Mouse (Mus musculus): ENCODE measurements at regions not wholly inside any gene's neighbourhood (a gene's known extent, or its start where the extent isn't known, plus 50 kb on each side); places are given as distances from the start of the nearest gene placed in this dataset.
A peak's percentile ranks its signal among the peaks of the same experiment; 100 is the strongest.

DNA sequence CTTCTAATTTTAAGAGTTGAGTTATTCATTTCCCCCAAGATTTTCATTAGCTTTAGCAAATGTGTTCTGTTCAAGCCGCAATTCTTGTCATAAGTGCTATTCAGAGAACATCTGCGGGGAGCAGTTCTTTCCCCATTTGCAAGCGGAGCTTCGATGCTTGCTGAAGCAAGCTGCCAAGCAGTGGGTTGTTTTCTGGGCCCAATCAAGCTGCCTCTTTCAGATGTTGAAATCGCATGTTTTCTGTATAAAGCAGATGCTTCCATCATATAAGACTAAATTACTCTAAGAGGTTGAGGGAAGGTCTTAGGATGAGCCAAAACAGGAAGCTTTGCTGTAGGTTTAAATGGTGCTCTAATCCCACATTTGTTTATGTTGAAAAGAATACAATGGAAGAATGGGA, 547.4 kb downstream of the Abca13 start:
- DNase-seq (ENCODE audit: extremely low spot score in 1 of 2, low spot score in 2 of 2), result peak in 1 of 2 experiments; percentile 16
- intact Hi-C loops (cut with DNase I), result no loop called here
- no peak for TF ChIP-seq CTCF (IDR thresholded peaks at IDR 0.05)

DNA sequence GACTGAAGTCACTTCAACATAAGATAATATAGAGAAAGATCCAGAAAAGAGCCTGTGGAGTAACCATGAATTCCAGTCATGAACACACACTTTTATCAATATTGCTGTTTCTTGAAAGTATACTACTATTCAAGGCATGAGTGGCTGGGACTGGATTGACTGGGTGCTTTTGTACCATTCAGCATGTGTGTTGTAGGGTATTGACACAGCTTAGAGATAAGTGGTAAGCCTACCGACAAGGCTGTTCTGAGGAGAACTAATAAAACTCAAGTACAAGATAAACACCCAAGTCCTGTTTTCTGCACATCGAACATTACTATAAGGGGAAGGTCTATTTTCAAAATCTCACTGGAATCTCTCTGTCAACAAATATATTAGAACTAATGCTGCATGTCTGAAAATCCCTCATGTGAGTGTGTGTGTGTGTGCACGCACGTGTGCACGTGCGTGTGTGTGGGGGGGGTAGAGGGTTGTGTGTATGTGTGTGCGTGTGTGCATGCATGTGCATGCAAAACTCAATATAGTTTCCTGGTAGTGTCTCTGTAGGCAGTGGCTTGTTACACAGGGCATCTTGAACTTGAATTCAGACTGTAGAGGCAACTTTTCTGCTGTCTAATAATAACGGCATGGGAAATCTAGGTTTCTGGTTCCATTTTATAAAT, 588.6 kb downstream of the Abca13 start:
- intact Hi-C loops (cut with DNase I), result no loop called here
- no peak for DNase-seq (ENCODE audit: extremely low spot score in 1 of 2, low spot score in 2 of 2)
- H3K27ac ChIP-seq, result no peak overlapping the region
- TF ChIP-seq CTCF (IDR thresholded peaks at IDR 0.05), result no peak
- H3K4me3 ChIP-seq, result no peak overlapping the region

More for the DNA sequence above, 547.4 kb downstream of the Abca13 start:
- Histone ChIP-seq H3K27ac (no peak overlapping the region), H3K4me3 (no peak overlapping the region)

DNA sequence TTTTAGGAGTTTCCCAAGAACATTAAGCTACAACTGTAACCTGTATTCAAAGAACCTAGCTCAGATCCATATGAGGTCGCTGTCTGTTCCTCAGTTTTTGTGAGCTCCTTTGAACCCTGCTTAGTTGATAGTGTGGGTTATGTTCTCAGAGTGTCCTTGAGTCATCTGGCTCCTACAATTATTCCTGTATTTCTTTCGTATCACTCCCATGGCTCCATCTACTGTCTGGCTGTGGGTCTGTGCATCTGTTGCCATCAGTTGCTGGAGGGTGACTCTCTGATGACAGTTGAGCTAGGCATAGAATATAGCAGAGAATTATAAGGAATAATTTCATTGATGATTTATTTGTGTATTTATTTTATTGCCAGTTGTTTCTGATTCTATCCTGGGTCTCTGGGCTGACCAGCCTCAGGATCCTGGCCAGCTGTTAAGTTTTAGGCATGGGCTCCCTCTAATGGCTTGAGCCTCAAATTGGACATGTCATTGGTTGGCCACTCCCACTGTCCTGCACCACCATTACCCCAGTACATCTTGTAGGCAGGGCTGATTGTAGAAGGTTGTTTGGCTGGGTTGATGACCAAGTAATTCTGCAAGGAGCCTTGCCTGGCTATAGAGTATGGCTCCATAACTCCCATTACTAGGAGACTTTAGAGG, 601.6 kb downstream of the Abca13 start:
- no peak; the same call in none of the 2 replicates for TF ChIP-seq CTCF (IDR thresholded peaks at IDR 0.05)
- H3K4me3 ChIP-seq, result no peak overlapping the region
- intact Hi-C loops (cut with DNase I), result loop anchor here (1.0 kb wide), 1 partner anchor 312 kb away; no protein-coding TSS in a partner anchor
- H3K27ac ChIP-seq, result no peak overlapping the region
- DNase-seq (ENCODE audit: extremely low spot score in 1 of 2, low spot score in 2 of 2), result no peak

GRCm38 (mm10) chr11:9839636-9840035, 647.9 kb downstream of the Abca13 start:
- Histone ChIP-seq H3K4me3 (no peak overlapping the region), H3K27ac (no peak overlapping the region)
- no peak for DNase-seq (ENCODE audit: extremely low spot score in 1 of 2, low spot score in 2 of 2)
- intact Hi-C loops (cut with DNase I), result no loop called here
- TF ChIP-seq CTCF (IDR thresholded peaks at IDR 0.05), result no peak

DNA sequence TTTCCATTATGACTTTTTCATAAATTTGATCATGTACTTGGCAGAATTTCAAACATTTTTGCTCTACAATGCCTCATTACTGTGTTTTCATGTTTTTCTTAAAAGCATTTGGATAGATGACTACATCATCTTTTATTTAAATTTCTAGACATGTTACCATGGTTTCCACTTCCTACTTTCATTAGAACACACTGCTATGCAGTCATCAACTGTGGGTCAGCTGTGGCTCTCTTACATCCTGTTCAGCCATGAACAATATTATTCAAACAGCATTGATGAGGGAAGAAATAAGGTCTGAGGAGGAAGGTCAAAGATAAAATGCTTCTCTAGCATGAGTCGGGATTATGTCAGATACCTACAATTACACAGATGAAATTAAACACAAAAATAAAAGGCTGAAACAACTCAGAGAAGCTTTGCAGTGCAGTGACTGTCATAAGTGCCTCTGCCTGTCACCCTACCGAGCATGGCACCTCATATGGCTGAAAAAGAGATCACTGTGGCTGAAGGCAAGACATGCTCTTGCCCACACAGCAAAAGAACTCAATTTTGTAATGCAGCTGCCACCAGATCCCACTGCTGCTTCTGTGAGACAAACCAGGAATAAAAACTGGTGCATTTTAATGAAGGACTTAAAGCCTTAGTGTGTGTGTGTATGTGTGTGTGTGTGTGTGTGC, 676.9 kb downstream of the Abca13 start:
- TF ChIP-seq CTCF (IDR thresholded peaks at IDR 0.05), result no peak
- intact Hi-C loops (cut with DNase I), result no loop called here
- Histone ChIP-seq H3K4me3 (no peak overlapping the region), H3K27ac (no peak overlapping the region)
- DNase-seq (ENCODE audit: extremely low spot score in 1 of 2, low spot score in 2 of 2), result no peak

Measured in left cerebral cortex, adult 2 months (tissue).